Mouse (Mus musculus) heart, postnatal 0 days (tissue): ENCODE results near the gene Col18a1. TPM values are rescaled to one million over a fixed set of nuclear protein-coding genes. Genes with fewer than 3 reads are reported as not detected.

Source experiments
- ATAC-seq: fragments of 200-750 bp; cut with Nextera tagmentation; 2 replicates; pipeline ENCODE4 v1.8.0; 2017; ENCODE audit warnings: low read depth, moderate number of reproducible peaks, moderate library complexity; ENCODE audit not compliant: insufficient read depth
- DNase-seq: peaks from one replicate; pipeline ENCODE4 v3.0.0-alpha.2; 2016; ENCODE audit warnings: low spot score
- H3K27ac ChIP-seq: fragments of 300-500 bp; sonication (generic); 2 replicates; pipeline ENCODE4 v1.5.1; 2014; ENCODE audit warnings: low read depth, mild to moderate bottlenecking
- H3K27me3 ChIP-seq: fragments of 300-500 bp; sonication (generic); 2 replicates; pipeline ENCODE4 v1.6.1; 2014; ENCODE audit warnings: low read length, mixed read lengths; ENCODE audit not compliant: control insufficient read depth, insufficient read depth
- H3K36me3 ChIP-seq: fragments of 300-500 bp; sonication (generic); replicated peaks from 2 replicates; pipeline ENCODE4 v1.6.1; 2014; ENCODE audit warnings: low read length, mixed read lengths; ENCODE audit not compliant: control insufficient read depth, insufficient read depth
- H3K4me1 ChIP-seq: fragments of 300-500 bp; sonication (generic); 2 replicates; pipeline ENCODE4 v1.6.1; 2014; ENCODE audit warnings: antibody characterized with exemption; ENCODE audit not compliant: control insufficient read depth, insufficient read depth
- H3K4me2 ChIP-seq: fragments of 300-500 bp; sonication (generic); 2 replicates; pipeline ENCODE4 v1.6.1; 2014; ENCODE audit warnings: low read depth, mild to moderate bottlenecking, low read length, moderate library complexity
- H3K4me3 ChIP-seq: fragments of 300-500 bp; sonication (generic); 2 replicates; pipeline ENCODE4 v1.5.1; 2014; ENCODE audit warnings: low read depth, low read length
- H3K9ac ChIP-seq: fragments of 300-500 bp; sonication (generic); replicated peaks from 2 replicates; pipeline ENCODE4 v1.6.1; 2014; ENCODE audit warnings: low read depth, low read length, mixed read lengths
- H3K9me3 ChIP-seq: fragments of 300-500 bp; sonication (generic); replicated peaks from 2 replicates; pipeline ENCODE4 v1.6.1; 2016; ENCODE audit warnings: low read length; ENCODE audit not compliant: control insufficient read depth
- CTCF ChIP-seq: IDR thresholded peaks from 2 replicates; pipeline ENCODE4 v1.5.1; 2016; ENCODE audit warnings: antibody characterized with exemption, control low read depth, low read depth
- EP300 ChIP-seq: IDR thresholded peaks from 2 replicates; pipeline ENCODE4 v1.6.1; 2016; ENCODE audit warnings: antibody characterized with exemption, low read depth
- WGBS: fragments of 180-500 bp; shearing (Covaris S2); extraction: QIAGEN DNeasy Blood & Tissue Kit; methylation state at CpG from one replicate; pipeline ENCODE4 v1.1.7; 2014; 5-methylcytosine and 5-hydroxymethylcytosine counted together
- polyA plus RNA-seq: library from polyadenylated mRNA; unstranded; fragments of >200 nt; fragmentation: Nextera tagmentation; extraction: Ambion mirVana; gene quantifications from 2 replicates; pipeline ENCODE4 v1.2.1, GENCODE M21; 2015
- total RNA-seq: library from RNA; depleted of rRNA; stranded (reverse); fragments of >200 nt; gene quantifications from 2 replicates; pipeline ENCODE4 v1.2.3, GENCODE M21; 2014; ENCODE audit warnings: low replicate concordance

Col18a1 gene
- total and polyA plus RNA-seq, 2 experiments from 2014 or later = 47.3 to 130 TPM

- Histone ChIP-seq H3K4me3 (no peak overlapping the region), H3K36me3 (no peaks in the 10 kb centered on the region), H3K4me2 (no peak overlapping the region), H3K9ac (no peak overlapping the region), H3K9me3 (no peaks in the 10 kb centered on the region), H3K4me1 (peaks cover 8% of the 10 kb centered on the region), H3K27ac (no peak overlapping the region), H3K27me3 (no peaks in the 10 kb centered on the region)
- ATAC-seq (no peak), DNase-seq (no peak)
- TF ChIP-seq EP300 (no peak), CTCF (no peak)
- WGBS = 50% methylated on average over 13 of the region's 13 CpGs
These were observed 32.2 kb downstream of the Col18a1 start for GRCm38 (mm10) chr10:77133951-77134806.

DNA sequence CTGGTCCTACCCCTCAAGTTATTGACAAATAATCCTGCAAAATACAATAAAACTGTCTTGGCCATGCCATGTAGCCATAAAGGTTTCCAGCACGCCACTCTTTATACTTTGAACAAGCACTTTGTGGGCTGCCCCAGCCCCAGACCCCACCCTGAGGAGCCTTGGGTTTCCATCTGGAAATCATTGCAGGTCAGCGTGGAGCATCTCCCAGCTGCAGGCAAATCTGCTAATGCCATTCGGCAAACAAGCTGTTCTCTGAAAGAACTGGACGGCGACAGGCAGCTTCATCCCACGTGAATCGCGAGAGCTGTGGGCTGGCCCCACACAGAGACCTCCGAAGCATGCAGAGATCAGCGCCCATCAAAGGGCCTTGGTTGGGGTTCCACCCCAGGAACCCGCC, 34.2 kb downstream of the Col18a1 start:
- DNase-seq (no peak), ATAC-seq (no peak)
- no peak overlapping the region for H3K27ac ChIP-seq
- H3K9me3 ChIP-seq = no peaks in the 10 kb centered on the region
- H3K4me2 ChIP-seq = no peak overlapping the region
- H3K9ac ChIP-seq = no peak overlapping the region
- H3K4me1 ChIP-seq = peaks cover 8% of the 10 kb centered on the region
- WGBS = 76% methylated on average over 11 of the region's 11 CpGs
- no peak for TF ChIP-seq EP300
- H3K4me3 ChIP-seq = no peak overlapping the region
- H3K36me3 ChIP-seq = no peaks in the 10 kb centered on the region
- H3K27me3 ChIP-seq = no peaks in the 10 kb centered on the region

- no peak overlapping the region for H3K9ac ChIP-seq
These were observed 34.8 kb downstream of the Col18a1 start for GRCm38 (mm10) chr10:77131536-77131935.

DNA sequence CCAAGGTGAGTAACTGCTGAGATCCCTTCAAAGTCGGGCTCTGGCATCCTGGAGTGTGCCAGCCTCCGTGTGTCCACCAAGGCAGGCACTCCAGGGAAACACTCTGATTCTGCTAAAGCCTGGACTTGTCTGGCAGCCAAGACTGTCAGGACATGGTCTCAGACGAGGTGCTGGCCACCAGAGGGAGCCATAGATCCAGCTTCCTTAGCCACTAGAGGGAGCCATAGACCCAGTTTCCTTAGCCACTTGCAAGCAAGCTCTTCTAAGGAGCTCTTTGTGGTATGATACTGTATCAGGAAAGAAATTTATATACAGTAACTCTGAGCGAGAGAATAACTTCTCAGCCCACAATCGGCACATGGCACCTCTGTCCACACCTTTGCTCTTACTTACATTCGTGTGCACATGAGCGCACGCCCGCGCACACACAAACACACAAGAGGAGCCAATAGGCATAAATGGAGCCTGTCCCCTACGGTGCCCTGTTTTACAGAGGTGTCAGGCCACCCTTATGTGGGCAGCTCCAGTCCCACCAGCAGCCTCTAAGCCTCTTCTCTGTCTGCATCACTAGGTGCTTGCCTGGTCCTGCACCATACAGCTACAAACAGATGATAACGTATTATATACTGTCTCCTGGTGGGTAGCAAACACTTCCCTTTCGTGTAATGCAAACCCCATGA, 35.6 kb downstream of the Col18a1 start:
- Histone ChIP-seq H3K36me3 (no peaks in the 10 kb centered on the region), H3K27me3 (no peaks in the 10 kb centered on the region), H3K9ac (no peak overlapping the region), H3K9me3 (no peaks in the 10 kb centered on the region), H3K4me1 (peaks cover 8% of the 10 kb centered on the region), H3K27ac (no peak overlapping the region), H3K4me2 (no peak overlapping the region), H3K4me3 (no peak overlapping the region)
- 47% methylated on average over 13 of the region's 13 CpGs for WGBS
- DNase-seq (peak; percentile 85), ATAC-seq (peak; percentile 53)
- no peak for TF ChIP-seq EP300
- peak; percentile 100 for TF ChIP-seq CTCF

More at GRCm38 (mm10) chr10:77131536-77131935, 34.8 kb downstream of the Col18a1 start:
- no peak overlapping the region for H3K4me2 ChIP-seq
- H3K27ac ChIP-seq = no peak overlapping the region
- H3K27me3 ChIP-seq = no peaks in the 10 kb centered on the region
- H3K4me1 ChIP-seq = peaks cover 8% of the 10 kb centered on the region
- DNase-seq (no peak), ATAC-seq (no peak)
- no peaks in the 10 kb centered on the region for H3K9me3 ChIP-seq
- no peaks in the 10 kb centered on the region for H3K36me3 ChIP-seq
- TF ChIP-seq CTCF (no peak), EP300 (no peak)
- 61% methylated on average over 6 of the region's 6 CpGs for WGBS
- no peak overlapping the region for H3K4me3 ChIP-seq

DNA sequence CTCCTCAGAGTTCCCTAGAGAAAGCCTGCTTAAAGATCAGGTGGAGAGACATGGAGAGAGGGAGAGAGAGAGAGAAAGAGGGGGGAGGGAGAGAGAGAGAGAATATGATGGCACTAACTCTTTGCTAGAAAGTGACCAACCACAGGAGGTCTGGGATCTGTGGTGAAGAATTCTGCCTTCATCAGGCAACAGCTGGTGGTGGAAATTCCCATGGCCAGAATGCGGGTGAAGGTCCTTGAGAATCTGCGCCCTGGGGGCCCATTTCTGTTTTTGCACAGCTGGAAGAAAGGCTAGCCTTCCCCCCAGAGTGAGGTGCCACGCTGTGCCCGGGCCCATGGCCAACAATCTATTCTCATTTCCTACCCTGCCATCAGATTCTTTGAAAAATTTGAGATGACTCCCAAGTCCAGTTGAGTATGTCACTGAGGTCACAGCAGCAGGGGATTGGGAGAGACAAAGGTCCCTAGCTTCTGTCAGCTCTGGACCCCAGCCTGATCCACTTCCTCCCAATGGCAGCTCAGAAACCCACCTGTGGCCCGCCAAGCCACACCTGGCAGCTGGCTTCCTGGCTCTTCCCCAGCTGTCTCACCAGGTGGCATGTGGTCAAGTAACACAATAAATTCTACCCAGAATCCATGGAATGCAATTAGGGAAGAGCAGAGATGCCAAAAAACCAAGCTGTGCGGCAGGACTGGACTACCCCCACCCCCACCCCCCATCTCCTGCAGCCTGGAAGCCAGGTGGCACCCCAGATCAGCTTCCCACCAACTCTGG, 36.5 kb downstream of the Col18a1 start:
- Histone ChIP-seq H3K27me3 (no peaks in the 10 kb centered on the region), H3K4me2 (no peak overlapping the region), H3K4me3 (no peak overlapping the region), H3K36me3 (no peaks in the 10 kb centered on the region), H3K27ac (no peak overlapping the region), H3K9ac (no peak overlapping the region), H3K4me1 (peaks cover 8% of the 10 kb centered on the region), H3K9me3 (no peaks in the 10 kb centered on the region)
- ATAC-seq (no peak), DNase-seq (no peak)
- TF ChIP-seq EP300 = no peak
- no peak for TF ChIP-seq CTCF
- WGBS = 85% methylated on average over 6 of the region's 6 CpGs
